Mouse (Mus musculus): Measurements from ENCODE around the gene Dock10.

DNA sequence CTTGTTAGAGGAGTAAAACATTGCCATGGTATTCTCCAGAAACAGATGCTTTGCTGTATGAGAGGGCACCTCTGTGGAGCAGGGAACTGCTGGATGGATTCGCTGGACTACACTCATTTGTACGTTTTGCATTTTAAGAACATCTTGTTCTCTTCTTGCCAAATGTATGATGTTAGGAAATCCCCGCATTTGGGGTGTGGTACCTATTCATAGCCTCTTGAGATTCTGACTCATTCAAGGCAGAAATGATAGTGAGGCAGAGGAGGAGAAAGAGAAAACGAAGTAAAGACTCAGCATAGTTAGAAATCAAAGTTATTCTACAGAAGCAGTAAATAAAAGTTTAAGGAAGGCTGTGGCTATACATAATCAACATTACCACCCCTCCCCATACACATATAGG lies 262.0 kb downstream of the Dock10 start:
- TF ChIP-seq CTCF (IDR thresholded peaks at IDR 0.05; ENCODE audit: low read depth, low read length), result no peak
- TF ChIP-seq POLR2A (IDR thresholded peaks at IDR 0.05; ENCODE audit: extremely low read depth, insufficient read depth, low read length), result no peak
